Mouse (Mus musculus) heart, embryonic 11.5 days (tissue): ENCODE measurements around the gene Smarcad1. TPM values are rescaled to one million over a fixed set of nuclear protein-coding genes. Genes with fewer than 3 reads are reported as not detected.
"Not testable (repeated sequence)": the region's sequence is repeated elsewhere in the genome, so short reads cannot be mapped to it uniquely, and the experiment has no call there.

Experiments used
- ATAC-seq: fragments of 200-750 bp; cut with Nextera tagmentation; replicated peaks from 2 replicates; pipeline ENCODE4 v1.8.0; 2017; ENCODE audit warnings: moderate library complexity; ENCODE audit not compliant: insufficient number of reproducible peaks, low FRiP score, low TSS enrichment
- H3K27ac ChIP-seq: fragments of 300-500 bp; sonication (generic); 2 replicates; pipeline ENCODE4 v1.5.1; 2014; ENCODE audit warnings: mild to moderate bottlenecking, low read depth, low read length
- H3K27me3 ChIP-seq: fragments of 300-500 bp; sonication (generic); 2 replicates; pipeline ENCODE4 v1.6.1; 2014; ENCODE audit warnings: mild to moderate bottlenecking, low read length, mixed read lengths; ENCODE audit not compliant: control insufficient read depth, insufficient read depth
- H3K36me3 ChIP-seq: fragments of 300-500 bp; sonication (generic); 2 replicates; pipeline ENCODE4 v1.6.1; 2014; ENCODE audit warnings: mild to moderate bottlenecking, low read length, moderate library complexity, mixed read lengths; ENCODE audit not compliant: control insufficient read depth, insufficient read depth
- H3K4me1 ChIP-seq: fragments of 300-500 bp; sonication (generic); 2 replicates; pipeline ENCODE4 v1.6.1; 2014; ENCODE audit warnings: low read length; ENCODE audit not compliant: control insufficient read depth, insufficient read depth
- H3K4me2 ChIP-seq: fragments of 300-500 bp; sonication (generic); 2 replicates; pipeline ENCODE4 v1.6.1; 2014; ENCODE audit warnings: mild to moderate bottlenecking, moderate library complexity
- H3K4me3 ChIP-seq: fragments of 300-500 bp; sonication (generic); 2 replicates; pipeline ENCODE4 v1.5.1; 2014; ENCODE audit warnings: low read depth, low read length
- H3K9ac ChIP-seq: fragments of 300-500 bp; sonication (generic); 2 replicates; pipeline ENCODE4 v1.6.1; 2014; ENCODE audit warnings: mild to moderate bottlenecking, low read depth, low read length, moderate library complexity
- H3K9me3 ChIP-seq: fragments of 300-500 bp; sonication (generic); replicated peaks from 2 replicates; pipeline ENCODE4 v1.6.1; 2016; ENCODE audit warnings: low read length; ENCODE audit not compliant: control insufficient read depth
- WGBS: fragments of 180-500 bp; shearing (Covaris S2); extraction: QIAGEN DNeasy Blood & Tissue Kit; methylation state at CpG from one replicate; pipeline ENCODE4 v1.1.7; 2014; ENCODE audit not compliant: insufficient replicate concordance; 5-methylcytosine and 5-hydroxymethylcytosine counted together
- polyA plus RNA-seq: library from polyadenylated mRNA; unstranded; fragments of >200 nt; fragmentation: Nextera tagmentation; extraction: Ambion mirVana; gene quantifications from 2 replicates; pipeline ENCODE4 v1.2.1, GENCODE M21; 2014

Gene Smarcad1
- polyA plus RNA-seq, 1 experiment from 2014 or later, result 68.1 TPM

GRCm38 (mm10) chr6:65043241-65043640 is 858 bp downstream of the Smarcad1 start:
- peak overlapping the region; percentile 99 for H3K9ac ChIP-seq
- H3K27me3 ChIP-seq, result no peaks in the 10 kb centered on the region
- ATAC-seq, result no peak
- peak overlapping the region; percentile 87 for H3K4me3 ChIP-seq
- peaks cover 3% of the 10 kb centered on the region; the same call in 1 of the 2 replicates for H3K4me1 ChIP-seq
- H3K9me3 ChIP-seq, result no peaks in the 10 kb centered on the region
- peaks cover 14% of the 10 kb centered on the region for H3K36me3 ChIP-seq
- H3K4me2 ChIP-seq, result peak overlapping the region; percentile 86
- 16% methylated on average over 7 of the region's 7 CpGs for WGBS
- peak overlapping the region; percentile 93 for H3K27ac ChIP-seq

- Histone ChIP-seq H3K36me3 (peaks cover 27% of the 10 kb centered on the region), H3K4me2 (no peak overlapping the region), H3K4me1 (no peaks in the 10 kb centered on the region), H3K4me3 (no peak overlapping the region), H3K9ac (no peak overlapping the region), H3K27me3 (no peaks in the 10 kb centered on the region), H3K9me3 (no peaks in the 10 kb centered on the region), H3K27ac (no peak overlapping the region)
- WGBS, result 90% methylated on average over 4 of the region's 4 CpGs
- no peak for ATAC-seq
Measured at GRCm38 (mm10) chr6:65049100-65049499, 6.7 kb downstream of the Smarcad1 start.

- H3K9ac ChIP-seq, result no peak overlapping the region
- 83% methylated on average over 5 of the region's 5 CpGs for WGBS
- no peak overlapping the region for H3K4me2 ChIP-seq
- H3K9me3 ChIP-seq, result no peaks in the 10 kb centered on the region
- ATAC-seq, result no peak
- no peaks in the 10 kb centered on the region for H3K27me3 ChIP-seq
- H3K4me3 ChIP-seq, result no peak overlapping the region
- H3K4me1 ChIP-seq, result no peaks in the 10 kb centered on the region
- H3K36me3 ChIP-seq, result peaks cover 19% of the 10 kb centered on the region
- no peak overlapping the region for H3K27ac ChIP-seq
Measured at GRCm38 (mm10) chr6:65056620-65057019, 14.2 kb downstream of the Smarcad1 start.

GRCm38 (mm10) chr6:65057137-65057536 is 14.8 kb downstream of the Smarcad1 start:
- not testable (repeated sequence) for H3K4me3 ChIP-seq, H3K4me2 ChIP-seq, ATAC-seq, H3K4me1 ChIP-seq, H3K27me3 ChIP-seq, H3K9me3 ChIP-seq, H3K27ac ChIP-seq, H3K9ac ChIP-seq
- peaks cover 17% of the 10 kb centered on the region for H3K36me3 ChIP-seq
- WGBS, result 78% methylated on average over 3 of the region's 4 CpGs

GRCm38 (mm10) chr6:65061049-65061448 is 18.7 kb downstream of the Smarcad1 start:
- H3K36me3 ChIP-seq, result peaks cover 19% of the 10 kb centered on the region
- no peak overlapping the region for H3K4me2 ChIP-seq
- H3K9ac ChIP-seq, result no peak overlapping the region
- ATAC-seq, result no peak
- no peaks in the 10 kb centered on the region for H3K4me1 ChIP-seq
- WGBS, result 81% methylated on average over 1 of the region's 1 CpGs
- H3K9me3 ChIP-seq, result no peaks in the 10 kb centered on the region
- no peak overlapping the region for H3K4me3 ChIP-seq
- no peaks in the 10 kb centered on the region for H3K27me3 ChIP-seq
- no peak overlapping the region for H3K27ac ChIP-seq

GRCm38 (mm10) chr6:65075201-65075600 is 32.8 kb downstream of the Smarcad1 start:
- ATAC-seq, result no peak
- no peak overlapping the region for H3K27ac ChIP-seq
- no peaks in the 10 kb centered on the region for H3K9me3 ChIP-seq
- peaks cover 19% of the 10 kb centered on the region for H3K36me3 ChIP-seq
- no peak overlapping the region for H3K9ac ChIP-seq
- H3K27me3 ChIP-seq, result no peaks in the 10 kb centered on the region
- H3K4me1 ChIP-seq, result no peaks in the 10 kb centered on the region
- H3K4me2 ChIP-seq, result no peak overlapping the region
- H3K4me3 ChIP-seq, result no peak overlapping the region
- WGBS, result 83% methylated on average over 2 of the region's 2 CpGs

- Histone ChIP-seq H3K9ac (no peak overlapping the region), H3K4me1 (no peaks in the 10 kb centered on the region), H3K4me2 (no peak overlapping the region), H3K27ac (no peak overlapping the region), H3K27me3 (no peaks in the 10 kb centered on the region), H3K36me3 (peaks cover 4% of the 10 kb centered on the region; the same call in 1 of the 2 replicates), H3K9me3 (no peaks in the 10 kb centered on the region), H3K4me3 (no peak overlapping the region)
- WGBS, result 82% methylated on average over 1 of the region's 1 CpGs
- no peak for ATAC-seq
Measured at GRCm38 (mm10) chr6:65079139-65079538, 36.8 kb downstream of the Smarcad1 start.

GRCm38 (mm10) chr6:65114902-65115301 is 72.5 kb downstream of the Smarcad1 start:
- Histone ChIP-seq H3K27ac (no peak overlapping the region), H3K4me1 (no peaks in the 10 kb centered on the region), H3K4me3 (no peak overlapping the region), H3K4me2 (no peak overlapping the region), H3K9me3 (no peaks in the 10 kb centered on the region), H3K27me3 (no peaks in the 10 kb centered on the region), H3K9ac (no peak overlapping the region), H3K36me3 (peaks cover 21% of the 10 kb centered on the region)
- no peak for ATAC-seq
- 89% methylated on average over 2 of the region's 2 CpGs for WGBS

- 91% methylated on average over 1 of the region's 1 CpGs for WGBS
- no peak for ATAC-seq
- H3K4me3 ChIP-seq, result no peak overlapping the region
- no peak overlapping the region for H3K9ac ChIP-seq
- no peaks in the 10 kb centered on the region for H3K27me3 ChIP-seq
- H3K36me3 ChIP-seq, result peaks cover 18% of the 10 kb centered on the region
- no peaks in the 10 kb centered on the region for H3K9me3 ChIP-seq
- no peak overlapping the region for H3K4me2 ChIP-seq
- H3K27ac ChIP-seq, result no peak overlapping the region
- H3K4me1 ChIP-seq, result no peaks in the 10 kb centered on the region
Measured at GRCm38 (mm10) chr6:65117540-65117939, 75.2 kb downstream of the Smarcad1 start.
